Mouse (Mus musculus) spleen, adult 18-20 months (tissue): Measurements from ENCODE around the gene Bmp2k.

ENCODE experiments used
- DNase-seq, 2 experiments: peaks; one replicate each; pipeline ENCODE4 v3.0.0; 2022; ENCODE audit warnings: mixed read lengths in 2 of 2

The Bmp2k gene

DNA sequence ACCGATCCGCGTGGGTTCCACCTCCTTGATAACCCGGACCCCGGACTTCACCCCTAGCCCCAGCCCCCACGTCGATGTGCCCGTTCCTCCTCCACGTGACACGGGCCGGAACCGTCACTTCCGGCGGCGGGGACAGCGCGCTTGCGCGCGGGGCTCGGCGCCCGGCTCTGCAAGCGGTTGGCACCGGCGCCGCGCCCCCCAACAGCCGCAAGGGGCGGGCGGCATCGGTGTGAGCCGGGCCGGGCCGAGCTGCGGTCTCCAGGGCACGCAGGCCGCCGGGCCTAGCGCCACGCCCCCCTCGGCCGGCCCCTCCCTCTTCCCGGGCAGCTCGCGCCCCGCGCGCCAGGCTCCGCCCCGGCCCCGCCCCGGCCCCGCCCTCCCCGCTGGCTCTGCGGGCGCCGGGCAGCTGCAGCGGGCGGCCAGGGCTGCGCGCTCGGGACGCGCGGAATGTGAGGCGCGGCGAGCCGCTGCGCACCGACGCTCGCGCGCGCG lies at the start of gene Bmp2k:
Bmp2k (plus strand) TSS at position 380 of the 492 bp plus-strand sequence.
- peak; percentile 94 for DNase-seq

DNA sequence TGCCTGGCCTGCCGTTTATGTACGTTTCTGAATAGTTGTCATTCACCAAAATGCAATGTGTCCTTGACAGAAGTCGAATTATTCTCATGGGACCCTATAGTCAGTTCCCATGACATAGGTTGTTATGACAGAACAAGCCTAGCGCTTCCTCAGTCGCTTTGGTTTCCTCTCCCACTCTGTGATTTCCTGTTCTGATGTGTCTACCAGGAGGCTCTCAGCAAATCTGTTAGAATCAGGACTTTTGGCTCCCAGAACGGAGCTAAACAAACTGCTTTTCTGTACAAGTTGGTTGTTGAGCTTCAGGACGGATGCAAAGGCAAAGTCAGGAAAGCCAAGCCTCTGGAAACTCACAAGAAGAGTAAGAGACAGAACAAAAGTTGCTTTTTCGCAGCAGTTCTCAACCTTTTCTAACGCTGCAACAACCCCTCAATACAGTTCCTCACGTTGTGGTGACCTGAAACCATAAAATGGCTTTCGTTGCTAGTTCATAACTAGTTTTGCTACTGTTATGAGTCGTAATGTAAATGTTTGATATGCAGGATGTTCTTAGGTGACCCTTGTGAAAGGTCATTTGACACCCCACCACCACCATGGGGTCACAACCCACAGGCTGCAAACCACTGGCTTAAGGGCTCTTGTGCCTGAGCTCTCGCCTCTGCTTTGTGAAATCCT lies 48.5 kb upstream of the Bmp2k start:
- DNase-seq = peak in 1 of 2 experiments; percentile 38

- DNase-seq = no peak
Observed at GRCm38 (mm10) chr5:96949839-96950666, 47.4 kb upstream of the Bmp2k start.

GRCm38 (mm10) chr5:96950667-96951492 lies 46.6 kb upstream of the Bmp2k start:
- no peak for DNase-seq

DNA sequence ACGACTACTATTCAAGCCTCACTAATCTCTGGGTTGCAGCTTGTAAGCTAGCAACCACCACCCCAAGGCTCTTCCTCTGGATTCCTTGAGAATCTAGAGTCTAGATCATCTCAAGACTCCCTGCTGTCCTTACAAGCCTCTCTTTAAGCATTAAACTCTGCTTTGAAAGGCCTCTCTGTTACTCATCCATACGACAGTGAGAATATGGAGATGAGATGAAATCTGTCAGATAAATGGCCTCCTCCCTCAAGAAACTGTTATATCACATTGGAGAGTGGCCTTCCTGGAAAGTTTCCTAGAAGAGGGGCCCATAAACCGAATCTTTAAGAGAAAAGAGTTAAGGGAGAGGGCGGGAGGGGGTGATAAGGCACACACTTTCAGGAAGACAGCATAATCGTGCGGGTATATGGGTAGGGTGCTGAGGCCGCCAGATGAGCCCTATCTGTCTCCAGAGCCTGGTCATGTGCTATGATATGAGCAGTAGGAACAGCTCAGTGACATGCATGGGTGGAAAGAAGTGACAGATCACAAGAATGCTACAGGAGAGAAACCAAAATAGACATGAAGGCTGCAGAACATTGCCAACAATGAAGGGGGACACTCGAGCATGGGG lies 45.9 kb upstream of the Bmp2k start:
- no peak for DNase-seq

- DNase-seq = no peak
Observed at GRCm38 (mm10) chr5:96954040-96954439, 43.4 kb upstream of the Bmp2k start.

GRCm38 (mm10) chr5:96954466-96955027 lies 42.9 kb upstream of the Bmp2k start:
- DNase-seq = no peak

DNA sequence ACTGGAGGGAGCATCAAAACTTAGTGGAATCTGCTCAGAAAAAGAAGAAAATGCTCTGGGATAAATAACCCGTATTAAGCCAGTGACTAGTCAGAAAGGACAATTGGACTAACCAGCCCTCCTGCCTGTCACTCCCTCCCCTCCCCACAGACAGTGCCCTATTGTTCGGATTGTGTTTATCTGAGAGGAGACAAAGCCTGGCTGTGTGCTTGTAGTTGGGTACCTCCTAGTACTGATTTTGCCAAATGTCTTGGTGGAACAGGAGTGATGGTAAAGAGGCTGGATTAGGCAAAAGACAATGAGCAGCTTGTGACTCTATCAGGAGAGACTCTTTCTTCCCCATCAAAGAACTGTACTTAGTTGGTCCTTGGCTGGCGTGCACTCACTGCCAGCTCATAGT lies 40.6 kb upstream of the Bmp2k start:
- no peak for DNase-seq

GRCm38 (mm10) chr5:96961122-96961521 lies 36.4 kb upstream of the Bmp2k start:
- DNase-seq = no peak

DNA sequence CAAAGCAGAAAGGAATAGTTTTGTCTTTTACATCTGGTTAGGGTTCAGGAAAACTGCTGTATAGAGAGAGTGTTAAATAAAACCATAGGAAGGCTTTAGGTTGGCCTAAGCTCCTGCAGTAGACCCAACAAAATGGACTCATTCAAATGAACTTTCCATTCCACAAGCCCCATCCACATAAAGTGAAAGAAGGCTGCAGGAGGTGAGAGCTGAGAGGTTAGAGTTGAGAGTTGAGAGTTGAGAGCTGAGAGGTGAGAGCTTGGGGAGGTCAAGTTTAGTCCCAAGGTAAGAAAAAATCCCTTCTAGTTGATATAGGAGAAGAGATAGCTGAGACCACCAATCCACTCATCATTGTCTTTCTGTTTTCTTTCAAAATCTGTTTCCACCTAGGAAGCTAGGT lies 35.6 kb upstream of the Bmp2k start:
- no peak for DNase-seq

DNA sequence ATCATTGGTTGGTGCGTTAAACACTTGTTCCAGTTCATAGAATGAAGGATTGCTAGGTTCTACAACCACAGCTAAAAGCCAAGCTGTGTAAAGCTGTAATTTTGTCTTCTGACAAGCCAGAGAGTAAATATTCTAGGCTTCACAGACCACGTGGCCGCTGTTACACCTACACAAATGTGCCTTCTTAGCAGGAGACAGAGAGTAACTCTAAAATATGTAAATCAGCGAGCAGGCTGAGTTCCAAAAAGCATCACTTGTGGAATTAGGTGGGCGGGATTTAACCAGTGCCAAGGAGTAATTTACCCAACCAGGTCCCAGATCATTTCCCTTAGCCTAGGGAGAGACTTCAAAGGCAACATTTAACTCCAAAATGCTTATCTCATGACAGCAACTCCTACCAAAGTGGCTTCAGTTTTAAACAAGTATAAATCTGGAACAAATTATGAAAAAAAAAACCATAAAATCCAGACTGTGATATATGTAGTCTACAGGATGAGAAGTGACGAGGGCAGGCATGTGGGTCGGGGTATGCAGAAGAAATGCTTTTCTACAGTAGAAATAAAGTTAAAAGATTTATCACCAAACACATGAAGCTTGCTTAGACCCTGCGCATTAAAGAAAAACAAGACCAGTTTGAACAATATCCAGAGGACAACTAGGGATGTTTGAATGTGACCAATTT lies 35.1 kb upstream of the Bmp2k start:
- no peak for DNase-seq

GRCm38 (mm10) chr5:96962934-96963301 lies 34.6 kb upstream of the Bmp2k start:
- no peak for DNase-seq

- no peak for DNase-seq
Observed at GRCm38 (mm10) chr5:96964062-96965028, 33.1 kb upstream of the Bmp2k start.

GRCm38 (mm10) chr5:96965029-96965403 lies 32.5 kb upstream of the Bmp2k start:
- DNase-seq = no peak

DNA sequence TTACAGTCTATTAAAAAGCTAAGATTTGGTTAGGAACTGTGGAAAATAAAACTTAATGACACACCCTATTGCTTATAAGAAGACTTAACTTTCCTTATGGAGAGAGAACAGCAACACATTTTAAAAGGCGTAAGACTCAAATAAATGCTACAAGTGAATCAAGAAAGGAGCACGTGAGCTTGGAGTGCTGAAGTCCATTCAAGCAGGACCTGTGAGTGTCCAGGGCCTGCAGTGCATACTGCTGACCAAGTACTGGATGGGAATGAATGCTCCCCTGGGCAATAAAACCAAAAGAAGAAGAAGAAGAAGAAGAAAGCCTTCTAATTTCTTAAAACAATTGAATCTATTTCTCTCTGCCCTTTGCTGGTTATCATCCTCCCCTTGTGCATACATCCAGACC lies 32.0 kb upstream of the Bmp2k start:
- no peak for DNase-seq

DNA sequence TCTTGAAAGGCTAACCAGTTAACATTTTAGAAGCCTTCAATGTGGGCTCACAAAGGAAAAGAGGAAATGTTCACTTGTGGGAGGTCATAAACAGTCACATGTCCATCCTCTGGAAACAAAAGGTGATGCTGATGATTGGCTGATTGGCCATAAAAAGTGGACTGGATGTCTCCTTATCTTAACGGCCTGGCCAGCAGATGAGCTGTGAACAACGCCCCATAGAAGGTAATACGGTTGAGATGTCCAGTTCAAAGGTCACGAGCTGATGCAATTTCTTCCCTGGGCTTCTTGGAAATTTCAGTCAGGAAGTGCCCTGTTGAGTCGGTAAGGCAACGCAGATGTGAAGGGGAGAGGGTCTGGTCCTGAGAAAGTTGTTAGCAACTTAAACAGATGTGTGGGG lies 28.9 kb upstream of the Bmp2k start:
- DNase-seq = no peak

DNA sequence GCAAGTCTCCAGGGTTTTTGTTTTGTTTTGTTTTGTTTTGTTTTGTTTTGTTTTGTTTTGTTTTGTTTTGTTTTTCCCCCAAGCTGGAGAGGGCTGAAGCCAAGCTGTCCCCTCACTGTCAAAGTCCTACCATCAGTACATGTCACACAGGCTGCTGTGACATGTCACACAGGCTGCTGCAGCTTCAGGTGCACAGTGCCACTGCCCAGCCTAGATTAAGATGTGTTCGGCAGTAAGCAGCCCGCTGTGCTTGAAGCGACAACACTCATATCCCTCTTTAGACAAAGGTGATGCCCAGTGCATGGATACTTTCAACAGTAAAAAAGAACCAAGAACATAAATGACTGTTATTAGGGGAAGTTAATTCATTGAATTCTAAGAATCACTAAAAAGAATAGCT lies 28.5 kb upstream of the Bmp2k start:
- no peak for DNase-seq

- no peak for DNase-seq
Observed at GRCm38 (mm10) chr5:96969705-96970471, 27.6 kb upstream of the Bmp2k start.

DNA sequence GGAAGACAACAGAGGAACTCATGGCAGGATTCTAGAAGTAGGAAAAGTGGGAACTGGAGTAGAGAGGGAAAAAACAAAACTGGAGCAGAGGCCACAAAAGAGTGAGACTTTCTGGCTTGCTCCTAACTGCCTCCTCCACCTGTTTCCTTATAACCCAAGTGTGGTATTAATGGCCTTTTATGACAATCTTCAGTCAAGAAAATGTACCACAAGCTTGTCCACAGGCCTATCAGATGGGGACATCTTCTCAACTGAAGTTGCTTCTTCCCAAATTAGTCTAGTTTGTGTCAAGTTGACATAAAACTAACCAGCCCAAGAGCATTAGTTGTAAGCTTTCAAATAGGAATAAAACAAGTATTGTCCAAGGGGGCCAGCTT lies 27.0 kb upstream of the Bmp2k start:
- DNase-seq = no peak
